Mouse (Mus musculus): ENCODE results near the gene BC016579.

DNA sequence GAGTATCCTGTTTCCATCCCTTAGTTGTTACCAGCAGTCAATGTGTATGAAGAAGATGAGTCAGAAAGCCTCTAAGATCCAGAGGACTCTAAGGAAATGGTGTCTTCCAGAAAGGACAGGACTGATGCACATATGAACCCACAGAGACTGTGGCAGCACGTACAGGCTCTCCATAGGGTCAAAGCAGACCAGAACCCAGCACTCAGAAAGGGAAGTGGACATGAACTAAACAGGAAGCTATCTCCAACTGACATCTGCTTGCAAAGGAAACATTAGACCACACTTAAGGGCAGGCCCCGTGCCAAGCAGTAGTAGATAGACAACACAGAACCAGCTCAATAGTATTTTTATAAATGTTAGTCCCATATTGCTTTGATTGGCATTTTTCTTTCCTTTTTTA is 12.3 kb upstream of the BC016579 start:
- TF ChIP-seq POLR2A (IDR thresholded peaks at IDR 0.05; ENCODE audit: borderline replicate concordance, insufficient read depth, low read length): no peak
- TF ChIP-seq CTCF (IDR thresholded peaks at IDR 0.05; ENCODE audit: borderline replicate concordance, insufficient read depth, low read depth, low read length): no peak

Measured in cerebellum, adult 2 months (tissue).